In genomic region chr12:85764686-85765085, GRCm38 (mm10) we compare ENCODE assay signal across 19 mouse cellular contexts. TPM values are rescaled to one million over a fixed set of nuclear protein-coding genes. Genes with fewer than 3 reads are reported as not detected.
A peak's percentile ranks its signal among the peaks of the same experiment; 100 is the strongest.
DNase-seq lines count a peak whose midpoint lies in the region; ATAC-seq and TF ChIP-seq lines count a peak whose summit lies in the region.
"Had no signal": no experiment of that assay in that cellular context is flagged by ENCODE, and none has a peak within 500 bp of the region (broad histone marks: within the 10 kb centered on the region; RNA-seq: fewer than 3 reads in every experiment).

No protein-coding gene starts in this region.

- TF ChIP-seq EP300 in heart, adult 2 months (IDR thresholded peaks at IDR 0.05; ENCODE audit: insufficient read depth, low read depth, low read length), result no peak

- no peaks in the 10 kb centered on the region for H3K9me3 ChIP-seq in heart, embryonic 16.5 days (replicated peaks; ENCODE audit: control insufficient read depth, low read length)
- H3K9me3 ChIP-seq: embryonic facial prominence, embryonic 10.5 days; forebrain, embryonic 15.5 days; neural tube, embryonic 15.5 days had no signal

- H3K4me2 ChIP-seq in heart, embryonic 16.5 days (ENCODE audit: low read depth, low read length), result no peak overlapping the region
- H3K4me2 ChIP-seq: forebrain, embryonic 15.5 days; neural tube, embryonic 15.5 days had no signal

- no peaks in the 10 kb centered on the region for H3K79me2 ChIP-seq in heart, adult 2 months (replicated peaks; ENCODE audit: control insufficient read depth, insufficient read depth, low read length)

- 17% methylated on average over 1 of the region's 1 CpGs for WGBS in heart, embryonic 16.5 days
- 12% methylated on average over 1 of the region's 1 CpGs for WGBS in heart, adult 2 months

- H3K9ac ChIP-seq in heart, embryonic 16.5 days (ENCODE audit: low read length), result no peak overlapping the region
- no peak overlapping the region for H3K9ac ChIP-seq in heart, adult 2 months (ENCODE audit: low read depth, low read length)
- H3K9ac ChIP-seq: forebrain, embryonic 15.5 days; neural tube, embryonic 15.5 days had no signal

- no peak for TF ChIP-seq CTCF in heart, adult 2 months (IDR thresholded peaks at IDR 0.05)

- H3K27me3 ChIP-seq in heart, embryonic 16.5 days (ENCODE audit: control insufficient read depth, insufficient read depth, low read length), result no peaks in the 10 kb centered on the region
- no peaks in the 10 kb centered on the region for H3K27me3 ChIP-seq in heart, adult 2 months (ENCODE audit: control insufficient read depth, insufficient read depth, low read length)
- H3K27me3 ChIP-seq: forebrain, embryonic 15.5 days; neural tube, embryonic 15.5 days; Patski had no signal

- H3K4me3 ChIP-seq in heart, embryonic 16.5 days (ENCODE audit: low read length), result no peak overlapping the region
- no peak overlapping the region for H3K4me3 ChIP-seq in heart, adult 2 months
- H3K4me3 ChIP-seq: embryonic facial prominence, embryonic 10.5 days; forebrain, embryonic 15.5 days; neural tube, embryonic 15.5 days had no signal

- no peaks in the 10 kb centered on the region for H3K36me3 ChIP-seq in heart, embryonic 16.5 days (ENCODE audit: control insufficient read depth, insufficient read depth)
- no peaks in the 10 kb centered on the region for H3K36me3 ChIP-seq in heart, adult 2 months (ENCODE audit: control insufficient read depth, insufficient read depth, low read length)
- H3K36me3 ChIP-seq: embryonic facial prominence, embryonic 10.5 days; forebrain, embryonic 15.5 days; neural tube, embryonic 15.5 days had no signal

- H3K4me1 ChIP-seq in heart, embryonic 16.5 days (ENCODE audit: control insufficient read depth, insufficient read depth, low read length), result peaks cover 18% of the 10 kb centered on the region
- no peaks in the 10 kb centered on the region; the same call in 1 of the 2 replicates for H3K4me1 ChIP-seq in heart, adult 2 months (ENCODE audit: control insufficient read depth, insufficient read depth, low read length)
- H3K4me1 ChIP-seq: embryonic facial prominence, embryonic 10.5 days; forebrain, embryonic 15.5 days; neural tube, embryonic 15.5 days had no signal

- ATAC-seq in heart, embryonic 16.5 days (replicated peaks; ENCODE audit: extremely low read depth, insufficient read depth, low FRiP score), result 0 out of 2 replicates have a peak, but pooled peaks have one; percentile 42
- ATAC-seq: forebrain, embryonic 15.5 days; hindbrain, postnatal 0 days; intestine, embryonic 16.5 days; midbrain, embryonic 16.5 days; Patski had no signal

- DNase-seq in adrenal gland, adult 8-10 months, result peak; percentile 34
- DNase-seq in adrenal gland, postnatal 25 days, result no peak
- no peak for DNase-seq in heart, adult 2 months
- DNase-seq in left cerebral cortex, postnatal 4 days, result peak; percentile 6
- no peak for DNase-seq in left cerebral cortex, adult 8-10 months (ENCODE audit: low spot score in 2 of 2)
- DNase-seq in adipocyte (ENCODE audit: low spot score), result peak; percentile 35
- DNase-seq: cerebellum, adult 8-10 months; kidney, adult 9 months; kidney, postnatal 14 days; lung, postnatal 4 days had no signal

- intact Hi-C loops in heart, adult 2 months (cut with DNase I), result loop anchor here (5.0 kb wide), 1 partner anchor 53 kb away; no protein-coding TSS in a partner anchor
- intact Hi-C loops in left cerebral cortex, postnatal 4 days (cut with DNase I), result no loop called here

- no peak for TF ChIP-seq POLR2A in heart, adult 2 months (IDR thresholded peaks at IDR 0.05; ENCODE audit: insufficient read depth, low read depth, low read length)

- H3K27ac ChIP-seq in heart, embryonic 16.5 days (ENCODE audit: low read length), result peak overlapping the region; percentile 11; the same call in 1 of the 2 replicates
- H3K27ac ChIP-seq in heart, adult 2 months, result no peak overlapping the region
- H3K27ac ChIP-seq: embryonic facial prominence, embryonic 10.5 days; forebrain, embryonic 15.5 days; hindbrain, postnatal 0 days; neural tube, embryonic 15.5 days; stomach, postnatal 0 days had no signal

RNA-seq across cellular contexts. Expression of gene Flvcr2, which starts 18.3 kb away (rescaled TPM):
- 1 to 10 TPM; 3.3 to 6.3 (median 5.7) TPM for total RNA-seq in adrenal gland, adult 8-10 months (2022)
- 3.4 and 4.8 TPM in 2 replicates for total RNA-seq in adrenal gland, postnatal 25 days (2021)
- 10.4 and 11.0 TPM in 2 replicates for polyA plus RNA-seq in heart, embryonic 16.5 days (2015; fragmentation: Nextera tagmentation; extraction: Ambion mirVana)
- total RNA-seq in heart, adult 2 months (2021), result 1 to 10 TPM; 2.0 to 2.1 TPM
- 3.4 and 6.5 TPM in 2 replicates for polyA plus RNA-seq in heart, adult 2 months (2012; rRNA removed)
- 1 to 10 TPM; 3.8 to 4.9 TPM for total RNA-seq in left cerebral cortex, postnatal 4 days (2021)
- total RNA-seq in left cerebral cortex, adult 8-10 months (2022), result 1 to 10 TPM; 2.0 to 3.8 (median 2.4) TPM

RNA-seq across cellular contexts. Expression of gene Erg28, which starts 59.7 kb away (rescaled TPM):
- total RNA-seq in adrenal gland, adult 8-10 months (2022), result 10 to 100 TPM; 34.9 to 54.8 (median 47.3) TPM
- total RNA-seq in adrenal gland, postnatal 25 days (2021), result 53.8 and 60.0 TPM in 2 replicates
- polyA plus RNA-seq in heart, embryonic 16.5 days (2015; fragmentation: Nextera tagmentation; extraction: Ambion mirVana), result 56.3 and 65.6 TPM in 2 replicates
- 1 to 10 TPM; 6.2 to 6.8 TPM for total RNA-seq in heart, adult 2 months (2021)
- polyA plus RNA-seq in heart, adult 2 months (2012; rRNA removed), result 9.3 and 12.4 TPM in 2 replicates
- total RNA-seq in left cerebral cortex, postnatal 4 days (2021), result 10 to 100 TPM; 77.3 to 83.7 TPM
- total RNA-seq in left cerebral cortex, adult 8-10 months (2022), result 10 to 100 TPM; 53.3 to 60.9 (median 58.4) TPM

RNA-seq across cellular contexts. Expression of gene Ttll5, which starts 59.8 kb away (rescaled TPM):
- 10 to 100 TPM; 22.2 to 36.7 (median 27.8) TPM for total RNA-seq in adrenal gland, adult 8-10 months (2022)
- 25.1 and 29.1 TPM in 2 replicates for total RNA-seq in adrenal gland, postnatal 25 days (2021)
- polyA plus RNA-seq in heart, embryonic 16.5 days (2015; fragmentation: Nextera tagmentation; extraction: Ambion mirVana), result 14.9 and 15.5 TPM in 2 replicates
- total RNA-seq in heart, adult 2 months (2021), result 10 to 100 TPM; 11.4 to 14.2 TPM
- 10.1 and 10.5 TPM in 2 replicates for polyA plus RNA-seq in heart, adult 2 months (2012; rRNA removed)
- 10 to 100 TPM; 30.4 to 36.7 TPM for total RNA-seq in left cerebral cortex, postnatal 4 days (2021)
- 10 to 100 TPM; 42.6 to 50.6 (median 49.4) TPM for total RNA-seq in left cerebral cortex, adult 8-10 months (2022)

Comparison
In these comparisons a context has a peak if more than half of its experiments do, and no peak if none do; other contexts are left out.
1. DNase-seq: peak in adrenal gland, adult 8-10 months (single experiment), left cerebral cortex, postnatal 4 days (single experiment) and adipocyte (single experiment); none in adrenal gland, postnatal 25 days (single experiment), heart, adult 2 months (0 of 2) and left cerebral cortex, adult 8-10 months (0 of 2).